Mouse (Mus musculus) hindbrain, embryonic 10.5 days (tissue): ENCODE data around the gene Nxph1. TPM values are rescaled to one million over a fixed set of nuclear protein-coding genes. Genes with fewer than 3 reads are reported as not detected.

Experiments used
- DNase-seq: peaks from one replicate; pipeline ENCODE4 v3.0.0-alpha.2; 2017; ENCODE audit warnings: low spot score
- H3K27ac ChIP-seq: fragments of 300-500 bp; sonication (generic); 2 replicates; pipeline ENCODE4 v1.5.1; 2016; ENCODE audit warnings: mild to moderate bottlenecking, moderate library complexity
- H3K27me3 ChIP-seq: fragments of 300-500 bp; sonication (generic); 2 replicates; pipeline ENCODE4 v1.6.1; 2016; ENCODE audit warnings: mild to moderate bottlenecking; ENCODE audit not compliant: poor library complexity, insufficient read depth, severe bottlenecking
- H3K36me3 ChIP-seq: fragments of 300-500 bp; sonication (generic); 2 replicates; pipeline ENCODE4 v1.6.1; 2016; ENCODE audit warnings: mild to moderate bottlenecking, moderate library complexity
- H3K4me1 ChIP-seq: fragments of 300-500 bp; sonication (generic); replicated peaks from 2 replicates; pipeline ENCODE4 v1.6.1; 2016; ENCODE audit warnings: mild to moderate bottlenecking
- H3K4me3 ChIP-seq: fragments of 300-500 bp; sonication (generic); 2 replicates; pipeline ENCODE4 v1.5.1; 2016; ENCODE audit warnings: mild to moderate bottlenecking, moderate library complexity
- H3K9me3 ChIP-seq: fragments of 300-500 bp; sonication (generic); 2 replicates; pipeline ENCODE4 v1.6.1; 2016; ENCODE audit warnings: mild to moderate bottlenecking, moderate library complexity
- WGBS: fragments of 180-500 bp; shearing (Covaris S2); methylation state at CpG from one replicate; pipeline ENCODE4 v1.1.7; 2016; 5-methylcytosine and 5-hydroxymethylcytosine counted together
- polyA plus RNA-seq: library from polyadenylated mRNA; unstranded; fragments of >200 nt; fragmentation: Nextera tagmentation; extraction: Ambion mirVana; gene quantifications from 2 replicates; pipeline ENCODE4 v1.2.1, GENCODE M21; 2016

Nxph1 gene
- polyA plus RNA-seq, 1 experiment from 2014 or later: 3.4 TPM

- no peak for DNase-seq
- WGBS: 81% methylated on average over 4 of the region's 4 CpGs
- Histone ChIP-seq H3K36me3 (no peaks in the 10 kb centered on the region), H3K9me3 (no peaks in the 10 kb centered on the region), H3K4me3 (no peak overlapping the region), H3K4me1 (no peaks in the 10 kb centered on the region), H3K27me3 (no peaks in the 10 kb centered on the region), H3K27ac (no peak overlapping the region)
Measured at GRCm38 (mm10) chr6:9077793-9078689, 129.8 kb downstream of the Nxph1 start.

GRCm38 (mm10) chr6:9083851-9084250, 135.6 kb downstream of the Nxph1 start:
- no peak for DNase-seq
- WGBS: 89% methylated on average over 3 of the region's 3 CpGs
- H3K36me3 ChIP-seq: no peaks in the 10 kb centered on the region
- H3K27me3 ChIP-seq: no peaks in the 10 kb centered on the region
- H3K4me3 ChIP-seq: no peak overlapping the region
- H3K4me1 ChIP-seq: no peaks in the 10 kb centered on the region
- H3K9me3 ChIP-seq: no peaks in the 10 kb centered on the region
- H3K27ac ChIP-seq: no peak overlapping the region

GRCm38 (mm10) chr6:9097345-9097744, 149.1 kb downstream of the Nxph1 start:
- DNase-seq: no peak
- Histone ChIP-seq H3K4me3 (no peak overlapping the region), H3K27me3 (no peaks in the 10 kb centered on the region), H3K9me3 (no peaks in the 10 kb centered on the region), H3K36me3 (no peaks in the 10 kb centered on the region), H3K4me1 (no peaks in the 10 kb centered on the region), H3K27ac (no peak overlapping the region)
- 89% methylated on average over 2 of the region's 2 CpGs for WGBS

- H3K27me3 ChIP-seq: no peaks in the 10 kb centered on the region
- H3K4me1 ChIP-seq: no peaks in the 10 kb centered on the region
- H3K27ac ChIP-seq: no peak overlapping the region
- H3K9me3 ChIP-seq: no peaks in the 10 kb centered on the region
- no peak for DNase-seq
- no peak overlapping the region for H3K4me3 ChIP-seq
- H3K36me3 ChIP-seq: no peaks in the 10 kb centered on the region
Measured at GRCm38 (mm10) chr6:9107366-9107765, 159.1 kb downstream of the Nxph1 start.

- 87% methylated on average over 2 of the region's 2 CpGs for WGBS
- Histone ChIP-seq H3K27ac (no peak overlapping the region), H3K36me3 (no peaks in the 10 kb centered on the region), H3K4me3 (no peak overlapping the region), H3K27me3 (no peaks in the 10 kb centered on the region), H3K9me3 (no peaks in the 10 kb centered on the region), H3K4me1 (no peaks in the 10 kb centered on the region)
- DNase-seq: no peak
Measured at GRCm38 (mm10) chr6:9119136-9119535, 170.9 kb downstream of the Nxph1 start.

- no peak for DNase-seq
Measured at GRCm38 (mm10) chr6:9124321-9124914, 176.2 kb downstream of the Nxph1 start.

GRCm38 (mm10) chr6:9133589-9134279, 185.5 kb downstream of the Nxph1 start:
- no peak for DNase-seq
- 79% methylated on average over 3 of the region's 3 CpGs for WGBS
- Histone ChIP-seq H3K27ac (no peak overlapping the region), H3K9me3 (no peaks in the 10 kb centered on the region), H3K4me3 (no peak overlapping the region), H3K36me3 (no peaks in the 10 kb centered on the region), H3K4me1 (no peaks in the 10 kb centered on the region), H3K27me3 (no peaks in the 10 kb centered on the region)

More at GRCm38 (mm10) chr6:9124321-9124914, 176.2 kb downstream of the Nxph1 start:
- Histone ChIP-seq H3K27ac (no peak overlapping the region), H3K9me3 (no peaks in the 10 kb centered on the region), H3K4me1 (no peaks in the 10 kb centered on the region), H3K4me3 (no peak overlapping the region), H3K27me3 (no peaks in the 10 kb centered on the region), H3K36me3 (no peaks in the 10 kb centered on the region)
- WGBS: 85% methylated on average over 12 of the region's 12 CpGs

GRCm38 (mm10) chr6:9147966-9148365, 199.7 kb downstream of the Nxph1 start:
- Histone ChIP-seq H3K27me3 (no peaks in the 10 kb centered on the region), H3K27ac (no peak overlapping the region), H3K4me1 (no peaks in the 10 kb centered on the region), H3K9me3 (no peaks in the 10 kb centered on the region), H3K4me3 (no peak overlapping the region), H3K36me3 (no peaks in the 10 kb centered on the region)
- DNase-seq: no peak

GRCm38 (mm10) chr6:9149791-9150190, 201.6 kb downstream of the Nxph1 start:
- Histone ChIP-seq H3K27me3 (no peaks in the 10 kb centered on the region), H3K36me3 (no peaks in the 10 kb centered on the region), H3K4me1 (no peaks in the 10 kb centered on the region), H3K9me3 (no peaks in the 10 kb centered on the region), H3K27ac (no peak overlapping the region), H3K4me3 (no peak overlapping the region)
- WGBS: 56% methylated on average over 1 of the region's 1 CpGs
- no peak for DNase-seq

GRCm38 (mm10) chr6:9159191-9159590, 211.0 kb downstream of the Nxph1 start:
- Histone ChIP-seq H3K36me3 (no peaks in the 10 kb centered on the region), H3K27ac (no peak overlapping the region), H3K27me3 (no peaks in the 10 kb centered on the region), H3K4me3 (no peak overlapping the region), H3K9me3 (no peaks in the 10 kb centered on the region), H3K4me1 (no peaks in the 10 kb centered on the region)
- DNase-seq: no peak
- WGBS: 85% methylated on average over 2 of the region's 2 CpGs

GRCm38 (mm10) chr6:9182477-9182876, 234.2 kb downstream of the Nxph1 start:
- DNase-seq: no peak
- Histone ChIP-seq H3K36me3 (no peaks in the 10 kb centered on the region), H3K27me3 (no peaks in the 10 kb centered on the region), H3K4me3 (no peak overlapping the region), H3K27ac (no peak overlapping the region), H3K4me1 (no peaks in the 10 kb centered on the region), H3K9me3 (no peaks in the 10 kb centered on the region)
- 61% methylated on average over 3 of the region's 3 CpGs for WGBS

GRCm38 (mm10) chr6:9210730-9211129, 262.5 kb downstream of the Nxph1 start:
- Histone ChIP-seq H3K27me3 (no peaks in the 10 kb centered on the region), H3K27ac (no peak overlapping the region), H3K36me3 (no peaks in the 10 kb centered on the region), H3K4me1 (no peaks in the 10 kb centered on the region), H3K4me3 (no peak overlapping the region), H3K9me3 (no peaks in the 10 kb centered on the region)
- DNase-seq: no peak
- 83% methylated on average over 4 of the region's 4 CpGs for WGBS
